Mouse (Mus musculus) megakaryocyte, embryonic 14.5 days (primary cell): ENCODE results near the gene Ppp1r32. TPM values are rescaled to one million over a fixed set of nuclear protein-coding genes. Genes with fewer than 3 reads are reported as not detected.

Experiments used
- H3K27me3 ChIP-seq: replicated peaks from 2 replicates; pipeline ENCODE3; 2012; ENCODE audit warnings: inconsistent platforms
- H3K36me3 ChIP-seq: replicated peaks from 2 replicates; pipeline ENCODE3; 2012; ENCODE audit warnings: low read length, inconsistent platforms, mixed read lengths
- H3K4me1 ChIP-seq: 2 replicates; pipeline ENCODE4 v1.6.1; 2012; ENCODE audit warnings: inconsistent platforms
- H3K4me3 ChIP-seq: replicated peaks from 2 replicates; pipeline ENCODE3; 2012; ENCODE audit warnings: moderate library complexity, mild to moderate bottlenecking, inconsistent platforms
- H3K9me3 ChIP-seq: 2 replicates; pipeline ENCODE4 v1.6.1; 2012; ENCODE audit warnings: inconsistent platforms
- FLI1 ChIP-seq: IDR thresholded peaks from 2 replicates; pipeline ENCODE4 v1.6.1; 2012; ENCODE audit warnings: low read length, inconsistent platforms, mixed read lengths
- GATA1 ChIP-seq: IDR thresholded peaks from 3 replicates; pipeline ENCODE4 v1.6.1; 2012; ENCODE audit warnings: mixed read lengths, low read length, inconsistent platforms, borderline replicate concordance
- polyA plus RNA-seq: library from polyadenylated mRNA; stranded (reverse); fragments of >175 nt; gene quantifications from 2 replicates; pipeline ENCODE4 v1.2.3, GENCODE M21; 2012; ENCODE audit warnings: low replicate concordance; ENCODE audit not compliant: insufficient read depth

Gene Ppp1r32
- polyA plus RNA-seq, 1 experiment = 2.2 TPM

DNA sequence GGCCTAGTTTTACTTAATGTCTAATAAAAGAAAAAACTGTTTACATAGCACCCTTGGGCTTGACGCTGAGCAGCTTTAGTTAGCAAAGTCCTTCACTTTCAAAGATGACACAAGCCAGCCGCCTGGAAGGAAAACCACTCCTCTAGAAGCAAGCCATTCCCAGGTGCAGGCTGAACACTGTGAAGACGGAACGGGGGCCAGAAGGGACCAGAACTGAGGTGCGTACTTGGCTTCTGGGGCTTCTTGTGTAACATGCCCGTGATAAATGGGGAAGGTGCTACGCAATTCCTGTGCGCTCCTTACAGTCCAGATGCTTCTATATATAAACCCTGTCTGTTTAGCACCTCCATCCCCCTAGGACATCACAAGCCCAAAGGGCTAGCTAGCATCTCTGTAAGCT is 17.9 kb upstream of the Ppp1r32 start:
- peaks cover 93% of the 10 kb centered on the region for H3K36me3 ChIP-seq
- H3K27me3 ChIP-seq = no peaks in the 10 kb centered on the region
- H3K9me3 ChIP-seq = no peaks in the 10 kb centered on the region
- H3K4me1 ChIP-seq = peaks cover 49% of the 10 kb centered on the region
- no peak for TF ChIP-seq FLI1
- TF ChIP-seq GATA1 = no peak
- H3K4me3 ChIP-seq = no peak overlapping the region

DNA sequence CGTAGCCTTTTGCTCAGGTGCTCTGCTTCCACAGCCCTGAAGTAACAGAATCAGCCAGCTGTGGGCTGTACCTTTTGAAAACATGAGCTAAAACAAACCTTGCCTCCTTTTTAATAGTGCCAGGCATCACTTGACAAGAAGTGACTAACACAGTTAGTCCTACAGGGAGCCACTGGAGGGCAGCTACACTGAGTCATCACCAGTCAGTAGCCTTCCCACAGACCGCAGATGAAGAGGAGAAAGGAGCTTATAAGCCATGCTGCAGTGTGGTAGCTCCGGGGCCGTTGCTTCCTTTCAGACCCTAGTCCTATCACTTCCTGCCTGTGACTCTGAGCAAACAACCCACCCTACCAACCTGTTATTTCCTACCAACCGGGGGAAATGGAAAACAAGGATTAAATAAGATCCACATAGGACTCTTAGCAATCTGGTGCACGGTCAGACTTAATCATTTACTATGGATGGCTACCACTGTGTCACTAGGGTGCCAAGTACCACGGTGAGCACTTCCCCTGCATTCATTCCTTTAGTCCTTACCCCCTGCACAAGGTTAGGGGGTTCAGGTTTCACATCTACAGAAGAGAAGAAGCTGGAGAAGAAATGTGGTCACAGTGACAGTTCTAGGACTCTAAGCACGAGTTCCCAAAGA is 14.9 kb upstream of the Ppp1r32 start:
- H3K27me3 ChIP-seq = peaks cover under 1% of the 10 kb centered on the region
- H3K9me3 ChIP-seq = no peaks in the 10 kb centered on the region
- peaks cover 92% of the 10 kb centered on the region for H3K36me3 ChIP-seq
- peaks cover 51% of the 10 kb centered on the region for H3K4me1 ChIP-seq
- no peak for TF ChIP-seq FLI1
- TF ChIP-seq GATA1 = no peak
- peak overlapping the region; percentile 60 for H3K4me3 ChIP-seq

DNA sequence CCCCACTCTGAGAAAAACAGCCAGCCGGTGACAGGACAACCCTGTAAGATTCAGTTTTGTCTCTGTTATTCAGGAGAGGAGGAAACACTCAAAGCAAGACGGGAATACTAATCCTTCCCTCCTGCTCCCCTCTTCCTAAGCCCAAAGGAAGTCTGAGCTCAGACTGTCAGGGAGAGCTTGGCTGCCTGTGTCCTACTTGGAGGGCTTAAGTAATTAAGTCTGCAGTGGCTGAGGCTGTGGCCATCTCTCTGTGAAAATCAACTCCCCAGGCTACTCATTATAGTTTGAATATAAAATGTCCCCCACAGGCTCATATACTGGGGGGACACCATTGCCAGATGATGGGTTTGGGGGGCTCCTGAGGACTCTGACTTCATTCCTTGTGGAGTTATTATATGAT is 14.2 kb upstream of the Ppp1r32 start:
- Histone ChIP-seq H3K4me3 (no peak overlapping the region), H3K36me3 (peaks cover 86% of the 10 kb centered on the region), H3K9me3 (no peaks in the 10 kb centered on the region), H3K4me1 (peaks cover 53% of the 10 kb centered on the region), H3K27me3 (peaks cover 6% of the 10 kb centered on the region)
- TF ChIP-seq FLI1 (no peak), GATA1 (no peak)

DNA sequence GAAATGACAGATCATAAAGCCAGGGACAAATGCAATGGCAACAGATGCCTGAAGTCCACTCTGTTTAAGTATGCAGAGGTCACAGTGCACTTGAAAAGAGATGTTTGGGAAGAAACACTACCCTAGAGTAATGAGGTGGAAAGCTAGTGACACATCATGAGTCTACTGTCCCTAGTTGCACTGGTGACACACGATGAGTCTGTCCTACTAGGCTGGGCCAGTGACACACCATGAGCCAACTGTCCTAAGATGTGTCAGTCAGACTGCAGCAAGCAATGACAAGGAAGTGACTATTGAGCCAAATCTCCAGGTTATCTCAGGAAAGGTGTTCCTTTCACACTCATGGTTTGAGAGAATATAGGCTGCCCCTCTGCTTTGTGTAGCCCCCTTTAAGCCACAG is 12.9 kb upstream of the Ppp1r32 start:
- TF ChIP-seq GATA1 (no peak), FLI1 (no peak)
- Histone ChIP-seq H3K36me3 (peaks cover 73% of the 10 kb centered on the region), H3K4me3 (peak overlapping the region; percentile 1), H3K9me3 (no peaks in the 10 kb centered on the region), H3K4me1 (peaks cover 59% of the 10 kb centered on the region), H3K27me3 (peaks cover 13% of the 10 kb centered on the region)

DNA sequence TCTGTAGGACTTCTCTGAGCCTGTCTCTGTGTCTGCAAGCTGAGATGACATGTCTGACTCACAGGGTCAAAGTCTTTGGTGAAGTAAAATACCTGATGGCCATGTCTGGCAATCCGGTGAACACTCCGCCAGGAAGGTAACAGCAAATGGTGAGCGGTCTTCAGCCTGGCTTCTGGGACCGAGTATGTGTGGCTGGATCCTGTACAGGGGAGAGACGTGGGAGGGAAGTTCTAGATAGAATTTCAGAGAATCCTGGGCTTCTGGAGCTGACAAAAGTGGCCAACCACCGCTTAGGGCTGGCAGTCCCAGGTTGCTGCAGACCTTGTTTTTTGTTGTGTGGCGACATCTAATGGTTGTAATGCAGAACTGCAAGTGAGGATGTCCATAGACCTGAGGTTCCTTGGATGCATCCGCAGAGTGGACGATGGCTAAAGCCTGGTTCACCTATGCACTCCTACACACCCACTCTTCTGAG is 3.6 kb upstream of the Ppp1r32 start:
- H3K4me3 ChIP-seq = no peak overlapping the region
- 0 out of 2 replicates have a peak, but pooled peaks cover 4% of the 10 kb centered on the region for H3K9me3 ChIP-seq
- H3K36me3 ChIP-seq = no peaks in the 10 kb centered on the region
- H3K4me1 ChIP-seq = peaks cover 12% of the 10 kb centered on the region
- TF ChIP-seq FLI1 (no peak), GATA1 (no peak)
- H3K27me3 ChIP-seq = peaks cover 61% of the 10 kb centered on the region

DNA sequence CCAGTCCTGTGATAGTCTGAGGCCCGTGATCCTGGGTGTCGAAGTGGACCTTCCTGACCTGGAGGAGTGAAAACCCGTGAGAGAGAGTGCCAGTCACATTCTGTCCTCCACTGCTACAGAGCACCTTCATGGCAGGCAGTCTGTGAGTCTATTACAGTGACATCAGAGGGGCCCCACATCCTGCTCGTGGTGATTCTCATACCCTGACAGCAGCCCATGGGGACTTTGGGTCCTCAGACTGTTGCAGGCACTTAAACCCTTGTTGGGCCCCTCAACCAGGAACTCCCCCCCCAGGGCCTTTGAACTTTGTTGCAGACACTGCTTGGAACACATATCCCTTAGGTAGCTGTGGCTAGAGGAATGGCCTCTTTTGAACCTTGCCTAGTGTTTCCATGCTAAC is 3.2 kb downstream of the Ppp1r32 start:
- no peak for TF ChIP-seq GATA1
- TF ChIP-seq FLI1 = no peak
- Histone ChIP-seq H3K9me3 (no peaks in the 10 kb centered on the region), H3K4me1 (peaks cover 8% of the 10 kb centered on the region; the same call in 1 of the 2 replicates), H3K4me3 (no peak overlapping the region), H3K36me3 (no peaks in the 10 kb centered on the region), H3K27me3 (peaks cover 77% of the 10 kb centered on the region)

DNA sequence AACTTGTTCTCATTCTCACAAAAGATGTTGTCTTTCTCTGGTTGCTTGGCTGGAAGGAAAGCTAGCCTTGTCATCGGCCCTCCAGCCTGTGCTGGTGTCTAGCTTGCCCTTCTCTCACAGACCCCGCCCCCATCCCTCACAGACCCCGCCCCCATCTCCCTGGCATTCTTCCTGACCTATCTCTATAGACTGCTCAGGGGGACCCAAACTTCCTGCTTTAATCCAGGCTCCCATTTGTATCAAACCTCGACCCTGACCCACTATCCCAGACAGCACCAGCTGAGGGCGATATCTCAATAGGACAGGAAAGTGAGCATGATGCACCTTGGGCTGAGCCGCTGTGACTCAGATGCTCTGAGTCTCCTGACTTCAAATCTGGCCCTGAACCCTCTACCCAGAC is 8.9 kb downstream of the Ppp1r32 start:
- Histone ChIP-seq H3K4me1 (no peaks in the 10 kb centered on the region), H3K4me3 (no peak overlapping the region), H3K36me3 (no peaks in the 10 kb centered on the region), H3K9me3 (no peaks in the 10 kb centered on the region), H3K27me3 (peaks cover 71% of the 10 kb centered on the region)
- TF ChIP-seq GATA1 = no peak
- no peak for TF ChIP-seq FLI1

DNA sequence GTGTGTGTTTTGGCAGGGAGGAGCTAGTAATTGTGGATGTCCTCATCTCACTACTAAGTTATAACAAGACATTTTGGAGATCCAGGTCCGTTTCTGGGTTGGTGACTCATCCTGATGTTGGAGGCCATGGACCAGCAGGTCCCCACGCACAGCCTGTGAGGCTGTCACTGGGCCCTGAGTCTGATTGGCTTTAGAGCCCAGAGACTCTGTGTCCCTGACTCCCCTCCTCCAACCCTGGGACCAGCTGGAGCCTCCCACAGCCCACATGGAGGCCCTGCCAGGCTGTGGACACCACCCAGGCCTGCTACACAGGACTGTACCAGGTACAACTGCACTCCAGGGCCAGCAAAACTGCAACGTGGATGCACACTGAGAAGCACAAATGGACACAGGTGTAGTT is 9.8 kb downstream of the Ppp1r32 start:
- no peak for TF ChIP-seq GATA1
- no peak for TF ChIP-seq FLI1
- peaks cover 66% of the 10 kb centered on the region for H3K27me3 ChIP-seq
- no peaks in the 10 kb centered on the region for H3K4me1 ChIP-seq
- no peaks in the 10 kb centered on the region for H3K9me3 ChIP-seq
- H3K4me3 ChIP-seq = no peak overlapping the region
- no peaks in the 10 kb centered on the region for H3K36me3 ChIP-seq

DNA sequence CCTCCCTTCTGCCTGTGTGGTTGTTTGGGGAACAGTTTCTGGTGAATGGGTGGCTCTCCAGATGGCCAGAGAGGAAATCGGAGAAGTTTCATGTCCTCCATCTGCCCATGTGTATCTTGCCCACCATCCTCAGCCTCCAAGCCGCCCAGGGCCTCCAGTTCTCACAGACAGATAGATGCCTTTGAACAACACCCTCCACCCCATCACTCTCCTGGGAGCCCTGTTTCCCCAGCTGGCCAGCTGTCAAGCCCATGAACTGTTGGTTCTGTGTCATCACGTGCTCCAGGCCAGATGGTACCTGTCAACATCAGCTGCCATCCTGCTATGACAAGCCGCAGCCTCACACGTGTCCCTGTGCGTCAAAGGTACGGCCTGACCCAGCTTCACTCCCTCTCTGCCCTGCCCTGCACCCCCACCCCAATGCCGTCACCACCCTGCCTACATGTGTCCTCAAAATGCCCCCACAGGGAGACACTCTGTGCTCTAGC is 13.5 kb downstream of the Ppp1r32 start:
- H3K27me3 ChIP-seq = peaks cover 59% of the 10 kb centered on the region
- peak overlapping the region; percentile 65 for H3K4me3 ChIP-seq
- H3K9me3 ChIP-seq = no peaks in the 10 kb centered on the region
- no peaks in the 10 kb centered on the region for H3K36me3 ChIP-seq
- TF ChIP-seq GATA1 = no peak
- TF ChIP-seq FLI1 = no peak
- H3K4me1 ChIP-seq = no peaks in the 10 kb centered on the region

DNA sequence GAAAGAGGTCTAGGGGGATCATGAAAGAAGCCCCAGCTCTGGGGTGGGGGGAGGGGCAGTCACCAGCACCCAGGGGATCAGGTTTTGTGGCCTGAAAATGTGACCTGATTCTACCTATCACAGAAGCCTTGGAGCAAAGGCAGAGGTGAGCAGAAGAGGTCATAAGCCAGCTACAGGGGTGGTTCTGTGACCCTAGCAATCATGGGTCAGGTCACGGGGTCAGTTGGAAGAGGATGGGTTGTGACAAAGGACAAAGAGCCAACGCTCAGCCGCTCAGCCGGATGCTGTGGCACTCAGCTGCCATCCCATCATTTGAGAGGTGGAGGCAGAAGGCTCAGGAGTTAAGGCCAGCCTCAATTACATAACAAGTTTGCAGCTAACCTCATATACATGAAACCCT is 18.3 kb downstream of the Ppp1r32 start:
- Histone ChIP-seq H3K9me3 (no peaks in the 10 kb centered on the region), H3K27me3 (peaks cover 77% of the 10 kb centered on the region), H3K36me3 (no peaks in the 10 kb centered on the region), H3K4me1 (no peaks in the 10 kb centered on the region; the same call in 1 of the 2 replicates), H3K4me3 (no peak overlapping the region)
- TF ChIP-seq GATA1 (no peak), FLI1 (no peak)
